Mouse (Mus musculus) embryonic facial prominence, embryonic 15.5 days (tissue): ENCODE data around the gene Gm42791. TPM values are rescaled to one million over a fixed set of nuclear protein-coding genes. Genes with fewer than 3 reads are reported as not detected.

Experiments
- ATAC-seq: fragments of 200-750 bp; cut with Nextera tagmentation; 2 replicates; pipeline ENCODE4 v1.8.0; 2017; ENCODE audit warnings: low read depth, moderate TSS enrichment; ENCODE audit not compliant: insufficient number of reproducible peaks, low FRiP score, low TSS enrichment
- H3K27ac ChIP-seq: fragments of 300-500 bp; sonication (generic); replicated peaks from 2 replicates; pipeline ENCODE4 v1.5.1; 2015; ENCODE audit warnings: mild to moderate bottlenecking, inconsistent platforms
- H3K27me3 ChIP-seq: fragments of 300-500 bp; sonication (generic); 2 replicates; pipeline ENCODE4 v1.6.1; 2015; ENCODE audit warnings: inconsistent platforms
- H3K36me3 ChIP-seq: fragments of 300-500 bp; sonication (generic); 2 replicates; pipeline ENCODE4 v1.6.1; 2015; ENCODE audit warnings: mild to moderate bottlenecking, inconsistent platforms
- H3K4me1 ChIP-seq: fragments of 300-500 bp; sonication (generic); 2 replicates; pipeline ENCODE4 v1.6.1; 2015; ENCODE audit warnings: inconsistent platforms
- H3K4me2 ChIP-seq: fragments of 300-500 bp; sonication (generic); replicated peaks from 2 replicates; pipeline ENCODE4 v1.6.1; 2015; ENCODE audit warnings: mild to moderate bottlenecking, inconsistent platforms
- H3K4me3 ChIP-seq: fragments of 300-500 bp; sonication (generic); replicated peaks from 2 replicates; pipeline ENCODE4 v1.5.1; 2015; ENCODE audit warnings: mild to moderate bottlenecking, inconsistent platforms
- H3K9ac ChIP-seq: fragments of 300-500 bp; sonication (generic); 2 replicates; pipeline ENCODE4 v1.6.1; 2015; ENCODE audit warnings: inconsistent platforms
- H3K9me3 ChIP-seq: fragments of 300-500 bp; sonication (generic); replicated peaks from 2 replicates; pipeline ENCODE4 v1.6.1; 2016; ENCODE audit warnings: inconsistent platforms
- WGBS: fragments of 180-500 bp; shearing (Covaris S2); methylation state at CpG from one replicate; pipeline ENCODE4 v1.1.7; 2015; 5-methylcytosine and 5-hydroxymethylcytosine counted together
- polyA plus RNA-seq: library from polyadenylated mRNA; unstranded; fragments of >200 nt; fragmentation: Nextera tagmentation; extraction: Ambion mirVana; gene quantifications from 2 replicates; pipeline ENCODE4 v1.2.1, GENCODE M21; 2015

The Gm42791 gene
- polyA plus RNA-seq, 1 experiment from 2014 or later, result 1.6 TPM

DNA sequence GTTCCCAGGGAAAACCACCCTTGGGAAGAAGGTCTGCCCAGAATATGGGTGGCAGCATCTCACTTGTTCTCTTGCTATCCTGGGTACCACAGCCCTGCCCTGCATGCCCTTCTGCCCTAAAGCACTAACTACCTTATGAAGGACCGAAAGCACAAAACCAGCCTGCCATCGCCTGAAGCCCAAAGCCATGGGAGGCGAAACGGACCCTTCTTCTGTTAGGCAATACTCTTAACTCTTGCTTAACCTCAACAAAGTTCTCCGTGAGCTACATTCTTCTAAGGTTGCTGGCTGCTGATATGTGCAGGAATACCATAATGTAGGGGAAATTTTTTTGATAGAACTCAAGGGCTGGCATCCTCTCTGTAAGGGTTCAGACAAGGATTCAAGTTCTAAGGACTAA is 72.2 kb downstream of the Gm42791 start:
- Histone ChIP-seq H3K9ac (no peak overlapping the region), H3K36me3 (peaks cover 31% of the 10 kb centered on the region), H3K27ac (no peak overlapping the region), H3K4me3 (no peak overlapping the region), H3K4me1 (0 out of 2 replicates have a peak, but pooled peaks cover 6% of the 10 kb centered on the region), H3K27me3 (no peaks in the 10 kb centered on the region), H3K4me2 (no peak overlapping the region), H3K9me3 (no peaks in the 10 kb centered on the region)
- 71% methylated on average over 5 of the region's 5 CpGs for WGBS
- ATAC-seq, result no peak

DNA sequence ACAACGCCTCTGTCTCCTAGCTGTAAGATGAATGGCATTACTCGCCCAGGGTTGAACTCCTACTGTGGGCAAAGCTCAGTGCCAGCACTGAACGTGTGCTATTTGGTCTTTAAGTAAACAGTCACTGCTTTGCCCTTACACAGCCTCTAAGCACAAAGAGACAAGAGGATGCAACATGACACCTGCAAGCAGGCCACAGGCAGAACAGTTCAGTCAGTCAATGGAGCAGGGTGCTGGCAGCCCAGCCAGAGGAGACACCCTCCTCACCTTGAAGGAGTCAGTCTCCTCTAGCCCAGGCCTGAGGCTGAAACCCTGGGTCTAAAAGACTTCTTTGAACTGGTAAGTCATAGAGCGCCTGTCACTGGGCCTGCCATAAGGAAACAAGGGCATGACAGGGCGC is 76.9 kb downstream of the Gm42791 start:
- no peak overlapping the region for H3K4me2 ChIP-seq
- peaks cover 43% of the 10 kb centered on the region for H3K36me3 ChIP-seq
- 0 out of 2 replicates have a peak, but pooled peaks cover 4% of the 10 kb centered on the region for H3K4me1 ChIP-seq
- H3K27ac ChIP-seq, result no peak overlapping the region
- no peak overlapping the region for H3K9ac ChIP-seq
- no peak for ATAC-seq
- H3K4me3 ChIP-seq, result no peak overlapping the region
- 66% methylated on average over 5 of the region's 5 CpGs for WGBS
- H3K9me3 ChIP-seq, result no peaks in the 10 kb centered on the region
- H3K27me3 ChIP-seq, result no peaks in the 10 kb centered on the region

DNA sequence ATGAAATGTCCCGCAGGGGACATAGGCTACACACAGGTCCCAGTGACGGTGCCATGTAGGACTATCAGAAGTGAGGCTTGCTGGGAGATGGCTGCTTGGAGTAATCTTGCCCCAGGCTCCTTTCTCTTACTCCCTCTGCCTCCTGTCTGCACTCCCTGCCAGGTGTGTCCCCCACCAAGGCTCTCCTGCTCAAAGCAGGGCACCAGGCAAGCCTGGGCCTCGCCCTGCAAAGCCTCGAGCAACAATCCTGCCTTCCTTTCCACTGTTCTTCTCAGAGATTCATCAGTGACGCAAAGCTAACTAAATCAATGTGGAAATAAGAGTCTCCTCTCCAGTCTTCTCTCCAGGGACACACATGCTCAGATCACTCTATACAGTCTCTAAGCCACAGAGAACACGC is 78.2 kb downstream of the Gm42791 start:
- peak overlapping the region; percentile 58; the same call in 1 of the 2 replicates for H3K27ac ChIP-seq
- H3K36me3 ChIP-seq, result peaks cover 49% of the 10 kb centered on the region
- no peak overlapping the region for H3K9ac ChIP-seq
- H3K4me1 ChIP-seq, result 0 out of 2 replicates have a peak, but pooled peaks cover 4% of the 10 kb centered on the region
- ATAC-seq, result 0 out of 2 replicates have a peak, but pooled peaks have one; percentile 47
- H3K9me3 ChIP-seq, result no peaks in the 10 kb centered on the region
- H3K4me2 ChIP-seq, result no peak overlapping the region
- no peaks in the 10 kb centered on the region for H3K27me3 ChIP-seq
- H3K4me3 ChIP-seq, result no peak overlapping the region
- 59% methylated on average over 6 of the region's 6 CpGs for WGBS

DNA sequence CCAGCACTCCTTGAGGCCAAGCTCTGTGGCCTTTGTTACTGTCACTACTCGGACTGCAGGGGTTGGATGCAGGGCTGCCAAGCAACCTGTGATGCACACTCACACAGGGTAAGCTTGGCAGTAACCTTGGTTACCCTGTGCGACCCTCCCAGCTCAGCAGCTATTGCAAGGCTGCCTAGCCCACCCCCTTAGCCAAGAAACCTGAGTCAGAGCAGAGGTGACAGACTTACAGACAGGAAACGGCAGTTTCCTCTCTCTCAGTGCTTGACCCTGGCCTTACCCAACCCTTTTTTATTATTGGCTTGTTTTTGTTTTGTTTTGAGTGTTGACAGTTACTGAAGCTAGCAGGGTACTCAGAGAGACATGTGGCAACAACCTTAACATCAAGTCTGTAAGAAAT is 82.7 kb downstream of the Gm42791 start:
- Histone ChIP-seq H3K9ac (no peak overlapping the region), H3K9me3 (no peaks in the 10 kb centered on the region), H3K4me2 (no peak overlapping the region), H3K36me3 (peaks cover 29% of the 10 kb centered on the region; the same call in 1 of the 2 replicates), H3K27ac (no peak overlapping the region), H3K27me3 (no peaks in the 10 kb centered on the region), H3K4me3 (no peak overlapping the region), H3K4me1 (peaks cover 15% of the 10 kb centered on the region)
- WGBS, result 48% methylated on average over 3 of the region's 3 CpGs
- no peak for ATAC-seq

DNA sequence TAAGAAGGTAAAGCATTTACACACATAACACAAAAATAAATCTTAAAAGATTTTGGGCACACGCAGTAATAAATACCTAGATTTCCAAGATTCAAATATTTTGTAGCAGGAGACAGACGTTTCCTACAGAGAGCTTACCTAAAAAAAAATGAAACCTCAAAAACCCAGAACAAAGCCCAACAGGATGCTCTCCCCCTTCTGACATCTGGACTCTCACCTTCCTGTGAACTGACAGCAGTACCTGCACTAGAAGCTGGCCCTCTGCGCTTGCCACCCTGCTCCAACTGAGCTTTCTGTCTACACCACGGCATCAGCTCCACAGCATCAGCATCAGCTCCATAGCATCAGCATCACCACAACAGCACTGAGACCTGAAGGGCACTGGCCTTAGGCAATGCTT is 84.9 kb downstream of the Gm42791 start:
- Histone ChIP-seq H3K27me3 (no peaks in the 10 kb centered on the region), H3K4me2 (no peak overlapping the region), H3K9me3 (no peaks in the 10 kb centered on the region), H3K36me3 (peaks cover 18% of the 10 kb centered on the region; the same call in 1 of the 2 replicates), H3K9ac (no peak overlapping the region), H3K4me1 (peaks cover 11% of the 10 kb centered on the region), H3K27ac (no peak overlapping the region), H3K4me3 (no peak overlapping the region)
- WGBS, result 83% methylated on average over 4 of the region's 4 CpGs
- ATAC-seq, result no peak

DNA sequence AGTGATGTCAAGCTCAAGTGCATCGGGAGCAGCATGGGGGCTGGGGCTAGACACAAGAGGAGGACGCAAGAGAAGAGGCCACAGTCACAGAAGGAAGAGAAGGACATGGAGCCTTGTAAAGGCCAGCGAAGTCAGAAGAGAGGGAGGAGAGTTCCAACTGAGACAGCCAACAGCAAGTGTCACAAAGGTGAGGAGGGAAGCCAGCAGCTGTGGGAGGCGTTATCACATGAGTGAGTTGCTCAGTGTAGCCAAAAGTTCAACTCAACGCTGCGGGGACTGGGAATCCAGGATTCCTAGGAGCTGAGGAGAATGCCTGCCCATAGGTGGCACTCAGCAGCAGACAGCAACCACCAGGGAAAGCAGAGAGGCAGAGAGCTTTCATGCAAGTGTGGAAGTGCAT is 85.5 kb downstream of the Gm42791 start:
- WGBS, result 46% methylated on average over 6 of the region's 6 CpGs
- Histone ChIP-seq H3K9ac (no peak overlapping the region), H3K27me3 (no peaks in the 10 kb centered on the region), H3K27ac (no peak overlapping the region), H3K4me3 (no peak overlapping the region), H3K36me3 (peaks cover 20% of the 10 kb centered on the region), H3K9me3 (no peaks in the 10 kb centered on the region), H3K4me2 (no peak overlapping the region), H3K4me1 (peaks cover 11% of the 10 kb centered on the region)
- ATAC-seq, result no peak

DNA sequence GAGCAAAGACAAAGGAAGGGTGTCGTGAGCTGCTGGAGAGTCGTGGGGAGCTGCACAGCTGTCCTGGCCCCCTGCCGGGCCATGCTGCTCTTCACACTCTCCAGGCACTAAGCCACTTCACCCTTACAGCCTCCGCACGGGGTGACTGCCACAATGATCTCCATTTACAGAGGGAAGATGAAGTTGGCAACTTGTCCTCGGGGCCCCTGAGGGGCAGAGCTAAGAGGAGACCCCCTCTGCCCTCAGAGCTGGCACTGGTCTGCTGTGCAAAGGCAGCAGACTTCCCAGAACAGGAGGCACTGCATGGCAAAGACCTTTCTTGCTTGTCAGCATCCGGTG is 85.9 kb downstream of the Gm42791 start:
- ATAC-seq, result 0 out of 2 replicates have a peak, but pooled peaks have one; percentile 34
- H3K9ac ChIP-seq, result no peak overlapping the region
- WGBS, result 32% methylated on average over 7 of the region's 7 CpGs
- no peak overlapping the region for H3K4me2 ChIP-seq
- H3K27me3 ChIP-seq, result no peaks in the 10 kb centered on the region
- H3K9me3 ChIP-seq, result no peaks in the 10 kb centered on the region
- no peak overlapping the region for H3K4me3 ChIP-seq
- H3K36me3 ChIP-seq, result peaks cover 24% of the 10 kb centered on the region
- peaks cover 11% of the 10 kb centered on the region for H3K4me1 ChIP-seq
- H3K27ac ChIP-seq, result no peak overlapping the region

DNA sequence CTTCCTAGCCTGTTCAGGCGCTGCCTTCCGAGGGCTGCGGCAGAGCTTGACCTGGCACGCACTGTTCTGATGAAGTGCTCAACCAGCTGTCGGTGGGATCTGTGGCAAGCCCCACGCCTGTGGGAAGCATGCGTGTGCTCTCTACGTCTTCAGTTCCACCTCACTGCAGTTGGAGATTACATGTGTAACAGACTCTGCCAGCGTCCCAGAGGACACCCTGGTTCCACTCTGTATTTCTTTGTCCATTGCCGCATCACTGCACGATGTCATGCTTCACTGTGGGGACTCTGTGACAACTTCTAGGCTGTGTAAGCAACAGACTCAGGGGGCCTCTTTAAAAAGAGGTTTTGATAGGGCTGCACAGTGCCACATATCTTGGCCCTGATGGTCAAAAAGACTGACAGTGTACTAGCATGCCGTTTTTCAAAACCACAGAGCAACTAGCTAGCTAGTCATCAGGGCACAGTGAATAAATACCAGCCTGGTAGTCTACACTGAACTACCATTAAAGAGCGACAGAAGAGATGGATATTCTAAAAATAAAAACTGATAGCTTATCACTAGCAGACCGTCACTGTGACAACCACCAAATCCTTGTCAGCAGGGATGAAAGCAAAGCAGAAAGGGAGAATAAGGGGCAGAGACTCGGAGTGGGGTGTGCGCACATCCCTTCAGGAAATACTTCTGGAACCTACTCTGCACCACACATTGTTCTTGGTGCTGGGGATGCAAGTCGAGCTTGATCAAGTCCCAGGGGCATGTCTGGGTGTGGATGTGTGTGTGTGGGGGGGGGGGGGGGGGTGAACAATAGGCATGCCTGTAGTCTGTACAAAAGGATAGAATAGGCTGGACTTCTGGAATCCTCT is 86.5 kb downstream of the Gm42791 start:
- no peak overlapping the region for H3K4me3 ChIP-seq
- no peak overlapping the region for H3K4me2 ChIP-seq
- no peak for ATAC-seq
- no peak overlapping the region for H3K27ac ChIP-seq
- H3K9ac ChIP-seq, result no peak overlapping the region
- no peaks in the 10 kb centered on the region for H3K27me3 ChIP-seq
- WGBS, result 70% methylated on average over 17 of the region's 17 CpGs
- H3K9me3 ChIP-seq, result no peaks in the 10 kb centered on the region
- H3K4me1 ChIP-seq, result peaks cover 11% of the 10 kb centered on the region
- peaks cover 21% of the 10 kb centered on the region for H3K36me3 ChIP-seq

DNA sequence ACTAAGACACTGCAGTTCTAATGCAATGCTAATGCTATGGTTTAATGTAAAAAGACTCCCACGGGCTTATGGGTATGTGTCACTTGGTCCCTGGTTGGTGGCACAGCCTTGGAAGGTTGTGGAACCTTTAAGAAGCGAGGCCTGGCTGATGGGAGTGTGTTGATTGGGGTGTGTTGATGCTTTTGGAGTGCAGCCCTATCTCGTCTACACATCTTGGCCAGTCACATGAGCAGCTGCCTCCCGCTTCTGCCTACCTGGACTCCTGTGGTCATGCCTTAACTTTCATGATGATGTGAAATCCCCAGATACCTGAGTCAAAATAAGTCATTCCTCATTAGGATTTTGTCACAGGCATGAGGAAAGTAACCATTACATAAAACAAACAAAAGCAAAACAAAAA is 88.6 kb downstream of the Gm42791 start:
- Histone ChIP-seq H3K4me3 (no peak overlapping the region), H3K4me1 (peaks cover 11% of the 10 kb centered on the region), H3K4me2 (no peak overlapping the region), H3K9ac (no peak overlapping the region), H3K27ac (no peak overlapping the region), H3K27me3 (no peaks in the 10 kb centered on the region), H3K36me3 (peaks cover 16% of the 10 kb centered on the region), H3K9me3 (no peaks in the 10 kb centered on the region)
- no peak for ATAC-seq
- 78% methylated on average over 4 of the region's 4 CpGs for WGBS

DNA sequence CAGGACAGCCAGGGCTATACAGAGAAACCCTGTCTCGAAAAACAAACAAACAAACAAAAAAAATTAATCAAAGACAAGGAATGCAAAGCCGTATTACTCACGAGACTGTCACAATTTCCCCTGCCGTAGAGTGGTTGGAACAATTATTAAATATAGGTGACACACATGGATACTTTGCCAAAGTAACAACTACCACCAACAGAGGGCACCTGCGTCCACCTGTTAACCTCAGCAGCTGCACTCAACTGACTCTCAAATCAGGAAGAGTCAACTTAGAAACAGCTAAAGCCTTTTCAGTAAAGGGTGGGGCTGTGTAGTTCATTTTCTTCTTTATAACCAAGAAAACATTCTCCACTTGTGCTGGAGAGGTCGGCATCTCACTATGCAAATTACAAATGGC is 90.1 kb downstream of the Gm42791 start:
- Histone ChIP-seq H3K4me2 (no peak overlapping the region), H3K9me3 (no peaks in the 10 kb centered on the region), H3K4me3 (no peak overlapping the region), H3K9ac (no peak overlapping the region), H3K4me1 (peaks cover 10% of the 10 kb centered on the region), H3K27ac (no peak overlapping the region), H3K36me3 (peaks cover 11% of the 10 kb centered on the region; the same call in 1 of the 2 replicates), H3K27me3 (no peaks in the 10 kb centered on the region)
- ATAC-seq, result no peak
- 56% methylated on average over 6 of the region's 6 CpGs for WGBS

DNA sequence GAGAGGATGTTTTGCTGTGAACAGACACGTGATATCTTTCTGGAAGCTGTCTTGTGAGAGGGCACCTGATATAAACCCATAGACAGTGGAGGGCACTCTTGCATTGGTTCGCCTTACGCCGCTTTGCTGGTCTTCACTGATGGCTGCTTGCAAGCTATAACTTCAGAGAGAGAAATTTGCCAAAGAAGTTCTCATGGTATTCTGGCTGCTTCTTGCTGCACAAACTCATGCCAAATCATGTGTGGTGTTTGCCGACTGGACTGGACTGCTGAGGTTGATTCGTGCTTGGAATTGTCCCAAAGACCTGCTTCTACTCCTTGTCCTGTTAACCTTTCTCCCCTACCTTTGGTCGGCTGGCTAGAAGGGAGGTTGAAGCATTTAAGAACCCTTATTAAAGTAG is 95.6 kb downstream of the Gm42791 start:
- WGBS, result 92% methylated on average over 7 of the region's 7 CpGs

More for the DNA sequence above, 95.6 kb downstream of the Gm42791 start:
- H3K36me3 ChIP-seq, result peaks cover 10% of the 10 kb centered on the region; the same call in 1 of the 2 replicates
- no peaks in the 10 kb centered on the region for H3K27me3 ChIP-seq
- no peak overlapping the region for H3K9ac ChIP-seq
- no peak overlapping the region for H3K4me3 ChIP-seq
- no peaks in the 10 kb centered on the region for H3K9me3 ChIP-seq
- H3K27ac ChIP-seq, result no peak overlapping the region
- no peak for ATAC-seq
- no peak overlapping the region for H3K4me2 ChIP-seq
- H3K4me1 ChIP-seq, result 0 out of 2 replicates have a peak, but pooled peaks cover 4% of the 10 kb centered on the region
